In the genomic region with DNA sequence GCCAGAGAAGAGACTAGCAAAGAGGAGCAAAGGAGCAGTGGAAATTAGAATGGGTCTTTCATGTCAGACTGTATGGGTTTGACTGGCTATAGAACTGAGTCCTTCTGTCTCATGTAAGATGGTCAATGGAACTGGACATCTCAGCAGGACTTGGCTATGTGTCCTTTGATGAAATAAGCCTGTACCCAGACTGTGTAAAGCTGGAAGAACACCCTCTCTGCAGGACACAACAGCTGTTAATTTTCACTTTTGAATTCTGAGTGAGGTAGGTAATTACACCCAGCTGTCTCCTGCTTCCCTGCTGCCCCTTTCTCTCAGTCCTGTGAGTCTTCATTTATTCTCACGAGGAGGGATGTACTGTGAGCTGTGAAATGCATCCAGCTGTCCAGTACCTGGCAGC, we compare ENCODE assay signal across 29 mouse cellular contexts.
A peak's percentile ranks its signal among the peaks of the same experiment; 100 is the strongest.
DNase-seq lines count a peak whose midpoint lies in the region; ATAC-seq and TF ChIP-seq lines count a peak whose summit lies in the region.
"Had no signal": no experiment of that assay in that cellular context is flagged by ENCODE, and none has a peak within 500 bp of the region (broad histone marks: within the 10 kb centered on the region; RNA-seq: fewer than 3 reads in every experiment).

No protein-coding gene starts in this region.

- H3K27ac ChIP-seq in hindbrain, embryonic 16.5 days (ENCODE audit: low read depth, low read length): no peak overlapping the region
- no peak overlapping the region for H3K27ac ChIP-seq in hindbrain, embryonic 14.5 days
- no peak overlapping the region for H3K27ac ChIP-seq in midbrain, postnatal 0 days (ENCODE audit: low read depth, low read length)
- no peak overlapping the region for H3K27ac ChIP-seq in midbrain, embryonic 15.5 days
- H3K27ac ChIP-seq: embryonic facial prominence, embryonic 12.5 days; heart, embryonic 10.5 days; heart, embryonic 15.5 days; hindbrain, embryonic 15.5 days; intestine, embryonic 15.5 days; kidney, postnatal 0 days; liver, embryonic 14.5 days; midbrain, embryonic 12.5 days; stomach, embryonic 15.5 days had no signal

- WGBS in hindbrain, embryonic 16.5 days: 15% methylated on average over 1 of the region's 1 CpGs
- 4% methylated on average over 1 of the region's 1 CpGs for WGBS in hindbrain, embryonic 14.5 days
- WGBS in midbrain, postnatal 0 days: 33% methylated on average over 1 of the region's 1 CpGs
- WGBS in midbrain, embryonic 15.5 days: 17% methylated on average over 1 of the region's 1 CpGs

- no peaks in the 10 kb centered on the region for H3K9me3 ChIP-seq in hindbrain, embryonic 16.5 days (ENCODE audit: control insufficient read depth, low read length)
- H3K9me3 ChIP-seq in hindbrain, embryonic 14.5 days (ENCODE audit: control insufficient read depth, low read length): no peaks in the 10 kb centered on the region
- no peaks in the 10 kb centered on the region for H3K9me3 ChIP-seq in midbrain, postnatal 0 days (ENCODE audit: low read length)
- no peaks in the 10 kb centered on the region for H3K9me3 ChIP-seq in midbrain, embryonic 15.5 days
- H3K9me3 ChIP-seq: embryonic facial prominence, embryonic 12.5 days; heart, embryonic 10.5 days; heart, embryonic 15.5 days; hindbrain, embryonic 15.5 days; intestine, embryonic 15.5 days; megakaryocyte, embryonic 14.5 days; midbrain, embryonic 12.5 days; stomach, embryonic 15.5 days had no signal

- peak; percentile 37 for ATAC-seq in hindbrain, embryonic 16.5 days
- ATAC-seq in hindbrain, embryonic 14.5 days (ENCODE audit: low FRiP score): no peak
- no peak for ATAC-seq in midbrain, postnatal 0 days (ENCODE audit: low FRiP score)
- ATAC-seq in midbrain, embryonic 15.5 days (replicated peaks): no peak
- ATAC-seq: intestine, embryonic 15.5 days; Patski had no signal

- H3K4me3 ChIP-seq in hindbrain, embryonic 16.5 days (ENCODE audit: low read length): no peak overlapping the region
- H3K4me3 ChIP-seq in hindbrain, embryonic 14.5 days (replicated peaks; ENCODE audit: low read length): no peak overlapping the region
- no peak overlapping the region for H3K4me3 ChIP-seq in midbrain, postnatal 0 days (ENCODE audit: low read depth, low read length)
- no peak overlapping the region for H3K4me3 ChIP-seq in midbrain, embryonic 15.5 days
- H3K4me3 ChIP-seq: embryonic facial prominence, embryonic 12.5 days; heart, embryonic 10.5 days; heart, embryonic 15.5 days; hindbrain, embryonic 15.5 days; intestine, embryonic 15.5 days; megakaryocyte, embryonic 14.5 days; midbrain, embryonic 12.5 days; stomach, embryonic 15.5 days had no signal

- H3K27me3 ChIP-seq in hindbrain, embryonic 16.5 days (replicated peaks; ENCODE audit: control insufficient read depth, insufficient read depth, low read length): no peaks in the 10 kb centered on the region
- no peaks in the 10 kb centered on the region for H3K27me3 ChIP-seq in hindbrain, embryonic 14.5 days (ENCODE audit: control insufficient read depth, insufficient read depth, low read length)
- no peaks in the 10 kb centered on the region for H3K27me3 ChIP-seq in midbrain, postnatal 0 days (ENCODE audit: insufficient read depth, low read length)
- no peaks in the 10 kb centered on the region for H3K27me3 ChIP-seq in midbrain, embryonic 15.5 days (replicated peaks)
- H3K27me3 ChIP-seq: embryonic facial prominence, embryonic 12.5 days; heart, embryonic 15.5 days; hindbrain, embryonic 15.5 days; intestine, embryonic 15.5 days; megakaryocyte, embryonic 14.5 days; midbrain, embryonic 12.5 days; Patski; stomach, embryonic 15.5 days had no signal

- no peak overlapping the region for H3K9ac ChIP-seq in hindbrain, embryonic 16.5 days (ENCODE audit: low read depth, low read length)
- H3K9ac ChIP-seq in hindbrain, embryonic 14.5 days: no peak overlapping the region
- H3K9ac ChIP-seq in midbrain, postnatal 0 days (replicated peaks; ENCODE audit: low read length, poor library complexity, severe bottlenecking): no peak overlapping the region
- no peak overlapping the region for H3K9ac ChIP-seq in midbrain, embryonic 15.5 days
- H3K9ac ChIP-seq: embryonic facial prominence, embryonic 12.5 days; heart, embryonic 15.5 days; hindbrain, embryonic 15.5 days; intestine, embryonic 15.5 days; liver, embryonic 14.5 days; midbrain, embryonic 12.5 days; stomach, embryonic 15.5 days had no signal

- no peak for TF ChIP-seq CTCF in midbrain, postnatal 0 days (IDR thresholded peaks at IDR 0.05)

- DNase-seq in embryo, embryonic 10 days (ENCODE audit: low spot score): peak; percentile 16
- DNase-seq in embryo, embryonic 11 days: no peak
- no peak for DNase-seq in hindbrain, embryonic 14.5 days (ENCODE audit: low spot score)
- DNase-seq in midbrain, postnatal 0 days (ENCODE audit: low spot score): peak; percentile 66
- no peak for DNase-seq in kidney, adult 8-10 months
- DNase-seq: adrenal gland, postnatal 14 days; cerebellum, adult 11-12 months; cerebellum, postnatal 36 days; gastrocnemius, postnatal 25 days; heart, adult 11 months; kidney, adult 2 months; kidney, postnatal 4 days; liver; lung, adult 2 months; lung, postnatal 4 days; right cerebral cortex, postnatal 25 days had no signal

- H3K4me1 ChIP-seq in hindbrain, embryonic 16.5 days (ENCODE audit: control insufficient read depth, insufficient read depth, low read depth, low read length): no peaks in the 10 kb centered on the region
- no peaks in the 10 kb centered on the region; the same call in 1 of the 2 replicates for H3K4me1 ChIP-seq in hindbrain, embryonic 14.5 days (replicated peaks; ENCODE audit: control insufficient read depth, insufficient read depth, low read length)
- no peaks in the 10 kb centered on the region for H3K4me1 ChIP-seq in midbrain, postnatal 0 days (ENCODE audit: insufficient read depth, low read length)
- no peaks in the 10 kb centered on the region for H3K4me1 ChIP-seq in midbrain, embryonic 15.5 days
- H3K4me1 ChIP-seq: embryonic facial prominence, embryonic 12.5 days; heart, embryonic 10.5 days; heart, embryonic 15.5 days; hindbrain, embryonic 15.5 days; intestine, embryonic 15.5 days; megakaryocyte, embryonic 14.5 days; midbrain, embryonic 12.5 days; stomach, embryonic 15.5 days had no signal

- no peak overlapping the region for H3K4me2 ChIP-seq in hindbrain, embryonic 16.5 days (ENCODE audit: low read length)
- H3K4me2 ChIP-seq in hindbrain, embryonic 14.5 days (replicated peaks): no peak overlapping the region
- H3K4me2 ChIP-seq in midbrain, postnatal 0 days (ENCODE audit: low read depth, low read length, poor library complexity, severe bottlenecking): no peak overlapping the region
- H3K4me2 ChIP-seq in midbrain, embryonic 15.5 days: no peak overlapping the region
- H3K4me2 ChIP-seq: embryonic facial prominence, embryonic 12.5 days; heart, embryonic 15.5 days; hindbrain, embryonic 15.5 days; intestine, embryonic 15.5 days; midbrain, embryonic 12.5 days; stomach, embryonic 15.5 days had no signal

- no peaks in the 10 kb centered on the region for H3K36me3 ChIP-seq in hindbrain, embryonic 16.5 days (ENCODE audit: control insufficient read depth, insufficient read depth, low read length)
- no peaks in the 10 kb centered on the region for H3K36me3 ChIP-seq in hindbrain, embryonic 14.5 days (replicated peaks; ENCODE audit: control insufficient read depth, insufficient read depth)
- no peaks in the 10 kb centered on the region for H3K36me3 ChIP-seq in midbrain, postnatal 0 days (ENCODE audit: insufficient read depth, low read length)
- H3K36me3 ChIP-seq in midbrain, embryonic 15.5 days (replicated peaks): no peaks in the 10 kb centered on the region
- H3K36me3 ChIP-seq: embryonic facial prominence, embryonic 12.5 days; heart, embryonic 10.5 days; heart, embryonic 15.5 days; hindbrain, embryonic 15.5 days; intestine, embryonic 15.5 days; midbrain, embryonic 12.5 days; stomach, embryonic 15.5 days had no signal

Comparison
In these comparisons a context has a peak if more than half of its experiments do, and no peak if none do; other contexts are left out.
1. DNase-seq: peak in embryo, embryonic 10 days (single experiment) and midbrain, postnatal 0 days (single experiment); none in embryo, embryonic 11 days (single experiment), hindbrain, embryonic 14.5 days (single experiment) and kidney, adult 8-10 months (0 of 2).